Mouse (Mus musculus): ENCODE measurements around the gene Nsd1. TPM values are rescaled to one million over a fixed set of nuclear protein-coding genes. Genes with fewer than 3 reads are reported as not detected.

Gene Nsd1
- polyA plus RNA-seq (2012; rRNA removed), result 32.8 and 38.6 TPM in 2 replicates

- no peak for TF ChIP-seq CTCF (IDR thresholded peaks at IDR 0.05; ENCODE audit: borderline replicate concordance, control insufficient read depth, extremely low read depth, insufficient read depth, low read length, poor library complexity)
- no peak for TF ChIP-seq POLR2A (IDR thresholded peaks at IDR 0.05; ENCODE audit: control insufficient read depth, extremely low read depth, insufficient read depth, low read length, poor library complexity)
- peaks cover 8% of the 10 kb centered on the region; the same call in 1 of the 2 replicates for H3K36me3 ChIP-seq (ENCODE audit: control insufficient read depth, insufficient read depth, low read length)
- H3K4me3 ChIP-seq (ENCODE audit: control insufficient read depth, insufficient read depth, low read length), result peak within 1 kb of the TSS; percentile 59
- H3K27ac ChIP-seq (ENCODE audit: control insufficient read depth, insufficient read depth, low read length), result peak within 1 kb of the TSS; percentile 68
- peaks cover 20% of the 10 kb centered on the region for H3K4me1 ChIP-seq (replicated peaks; ENCODE audit: control insufficient read depth, insufficient read depth, low read length)
- H3K27me3 ChIP-seq (ENCODE audit: control insufficient read depth, insufficient read depth, low read length), result no peaks in the 10 kb centered on the region
- DNase-seq, result no peak
- WGBS, result 87% methylated on average over 31 of the region's 31 CpGs
These were observed at the start of gene Nsd1 for GRCm38 (mm10) chr13:55209649-55210192. TSS of gene Nsd1 (plus strand) at chr13:55209782.

GRCm38 (mm10) chr13:55162365-55162764, 47.2 kb upstream of the Nsd1 start:
- Histone ChIP-seq H3K27me3 (ENCODE audit: control insufficient read depth, insufficient read depth, low read length) (no peaks in the 10 kb centered on the region), H3K36me3 (ENCODE audit: control insufficient read depth, insufficient read depth, low read length) (no peaks in the 10 kb centered on the region), H3K4me3 (ENCODE audit: control insufficient read depth, insufficient read depth, low read length) (no peak overlapping the region), H3K4me1 (replicated peaks; ENCODE audit: control insufficient read depth, insufficient read depth, low read length) (no peaks in the 10 kb centered on the region), H3K27ac (ENCODE audit: control insufficient read depth, insufficient read depth, low read length) (no peak overlapping the region)
- DNase-seq, result no peak
- no peak for TF ChIP-seq POLR2A (IDR thresholded peaks at IDR 0.05; ENCODE audit: control insufficient read depth, extremely low read depth, insufficient read depth, low read length, poor library complexity)
- no peak for TF ChIP-seq CTCF (IDR thresholded peaks at IDR 0.05; ENCODE audit: borderline replicate concordance, control insufficient read depth, extremely low read depth, insufficient read depth, low read length, poor library complexity)
- WGBS, result 85% methylated on average over 7 of the region's 7 CpGs

GRCm38 (mm10) chr13:55163553-55163952, 46.0 kb upstream of the Nsd1 start:
- no peaks in the 10 kb centered on the region for H3K27me3 ChIP-seq (ENCODE audit: control insufficient read depth, insufficient read depth, low read length)
- H3K4me1 ChIP-seq (replicated peaks; ENCODE audit: control insufficient read depth, insufficient read depth, low read length), result no peaks in the 10 kb centered on the region
- WGBS, result 86% methylated on average over 5 of the region's 5 CpGs
- H3K27ac ChIP-seq (ENCODE audit: control insufficient read depth, insufficient read depth, low read length), result no peak overlapping the region
- DNase-seq, result no peak
- H3K4me3 ChIP-seq (ENCODE audit: control insufficient read depth, insufficient read depth, low read length), result no peak overlapping the region
- no peaks in the 10 kb centered on the region for H3K36me3 ChIP-seq (ENCODE audit: control insufficient read depth, insufficient read depth, low read length)
- no peak for TF ChIP-seq POLR2A (IDR thresholded peaks at IDR 0.05; ENCODE audit: control insufficient read depth, extremely low read depth, insufficient read depth, low read length, poor library complexity)
- no peak for TF ChIP-seq CTCF (IDR thresholded peaks at IDR 0.05; ENCODE audit: borderline replicate concordance, control insufficient read depth, extremely low read depth, insufficient read depth, low read length, poor library complexity)

- Histone ChIP-seq H3K27me3 (ENCODE audit: control insufficient read depth, insufficient read depth, low read length) (no peaks in the 10 kb centered on the region), H3K4me1 (replicated peaks; ENCODE audit: control insufficient read depth, insufficient read depth, low read length) (no peaks in the 10 kb centered on the region), H3K27ac (ENCODE audit: control insufficient read depth, insufficient read depth, low read length) (no peak overlapping the region), H3K4me3 (ENCODE audit: control insufficient read depth, insufficient read depth, low read length) (no peak overlapping the region), H3K36me3 (ENCODE audit: control insufficient read depth, insufficient read depth, low read length) (no peaks in the 10 kb centered on the region)
- DNase-seq, result no peak
- no peak for TF ChIP-seq CTCF (IDR thresholded peaks at IDR 0.05; ENCODE audit: borderline replicate concordance, control insufficient read depth, extremely low read depth, insufficient read depth, low read length, poor library complexity)
- no peak for TF ChIP-seq POLR2A (IDR thresholded peaks at IDR 0.05; ENCODE audit: control insufficient read depth, extremely low read depth, insufficient read depth, low read length, poor library complexity)
- WGBS, result 93% methylated on average over 16 of the region's 16 CpGs
These were observed 43.7 kb upstream of the Nsd1 start for GRCm38 (mm10) chr13:55165831-55166339.

DNA sequence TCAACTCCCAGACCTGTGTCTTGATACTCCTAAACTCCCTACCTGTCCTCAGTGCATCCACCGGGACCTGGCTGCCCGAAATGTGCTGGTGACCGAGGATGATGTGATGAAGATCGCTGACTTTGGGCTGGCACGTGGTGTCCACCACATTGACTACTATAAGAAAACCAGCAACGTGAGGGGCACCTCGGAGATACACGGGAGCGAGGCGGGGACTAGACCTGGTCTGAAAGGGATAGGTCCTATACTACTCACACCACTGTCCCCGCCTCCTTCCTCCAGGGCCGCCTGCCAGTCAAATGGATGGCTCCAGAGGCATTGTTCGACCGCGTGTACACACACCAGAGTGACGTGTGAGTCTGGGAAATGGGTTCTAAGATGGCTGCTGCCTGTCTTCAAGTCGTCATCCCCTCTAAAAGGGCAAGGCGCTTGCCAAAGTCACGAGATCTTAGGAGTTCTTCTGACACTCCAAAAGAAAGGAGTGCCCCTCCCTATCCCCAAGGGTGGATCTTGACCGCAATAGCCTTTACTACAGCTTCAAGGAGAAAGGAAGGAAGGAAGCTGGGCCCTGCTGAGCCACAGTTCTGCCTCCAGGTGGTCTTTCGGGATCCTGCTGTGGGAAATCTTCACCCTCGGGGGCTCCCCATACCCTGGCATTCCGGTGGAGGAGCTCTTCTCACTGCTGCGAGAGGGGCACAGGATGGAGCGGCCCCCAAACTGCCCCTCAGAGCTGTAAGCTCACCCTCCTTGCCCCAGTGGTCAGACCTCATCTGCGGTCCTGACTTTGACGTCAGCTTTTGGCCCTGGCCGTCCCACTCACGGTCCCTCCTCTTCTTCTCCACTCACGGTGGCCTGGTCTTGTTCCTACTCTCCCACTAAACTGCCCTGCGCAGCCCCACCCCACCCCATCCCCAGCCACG, 42.5 kb upstream of the Nsd1 start:
- H3K4me3 ChIP-seq (ENCODE audit: control insufficient read depth, insufficient read depth, low read length), result no peak overlapping the region
- DNase-seq, result no peak

GRCm38 (mm10) chr13:55167798-55168197, 41.8 kb upstream of the Nsd1 start:
- WGBS, result 92% methylated on average over 11 of the region's 11 CpGs
- Histone ChIP-seq H3K27ac (ENCODE audit: control insufficient read depth, insufficient read depth, low read length) (no peak overlapping the region), H3K27me3 (ENCODE audit: control insufficient read depth, insufficient read depth, low read length) (no peaks in the 10 kb centered on the region), H3K4me3 (ENCODE audit: control insufficient read depth, insufficient read depth, low read length) (no peak overlapping the region), H3K4me1 (replicated peaks; ENCODE audit: control insufficient read depth, insufficient read depth, low read length) (no peaks in the 10 kb centered on the region), H3K36me3 (ENCODE audit: control insufficient read depth, insufficient read depth, low read length) (no peaks in the 10 kb centered on the region)
- no peak for TF ChIP-seq CTCF (IDR thresholded peaks at IDR 0.05; ENCODE audit: borderline replicate concordance, control insufficient read depth, extremely low read depth, insufficient read depth, low read length, poor library complexity)
- TF ChIP-seq POLR2A (IDR thresholded peaks at IDR 0.05; ENCODE audit: control insufficient read depth, extremely low read depth, insufficient read depth, low read length, poor library complexity), result no peak
- no peak for DNase-seq

More for the DNA sequence above, 42.5 kb upstream of the Nsd1 start:
- 89% methylated on average over 32 of the region's 32 CpGs for WGBS
- TF ChIP-seq POLR2A (IDR thresholded peaks at IDR 0.05; ENCODE audit: control insufficient read depth, extremely low read depth, insufficient read depth, low read length, poor library complexity) (no peak), CTCF (IDR thresholded peaks at IDR 0.05; ENCODE audit: borderline replicate concordance, control insufficient read depth, extremely low read depth, insufficient read depth, low read length, poor library complexity) (no peak)
- H3K27ac ChIP-seq (ENCODE audit: control insufficient read depth, insufficient read depth, low read length), result no peak overlapping the region
- H3K27me3 ChIP-seq (ENCODE audit: control insufficient read depth, insufficient read depth, low read length), result no peaks in the 10 kb centered on the region
- H3K36me3 ChIP-seq (ENCODE audit: control insufficient read depth, insufficient read depth, low read length), result no peaks in the 10 kb centered on the region
- H3K4me1 ChIP-seq (replicated peaks; ENCODE audit: control insufficient read depth, insufficient read depth, low read length), result no peaks in the 10 kb centered on the region
